Mouse (Mus musculus) embryonic facial prominence, embryonic 14.5 days (tissue): ENCODE measurements around the gene Sipa1l1. TPM values are rescaled to one million over a fixed set of nuclear protein-coding genes. Genes with fewer than 3 reads are reported as not detected.

ENCODE experiments used
- ATAC-seq: fragments of 200-750 bp; cut with Nextera tagmentation; 2 replicates; pipeline ENCODE4 v1.8.0; 2017; ENCODE audit warnings: low read depth, moderate number of reproducible peaks, moderate TSS enrichment
- DNase-seq: peaks from one replicate; pipeline ENCODE4 v3.0.0-alpha.2; 2015; ENCODE audit warnings: low spot score
- H3K27ac ChIP-seq: fragments of 300-500 bp; sonication (generic); replicated peaks from 2 replicates; pipeline ENCODE4 v1.5.1; 2014; ENCODE audit warnings: low read depth, mild to moderate bottlenecking, low read length, moderate library complexity
- H3K27me3 ChIP-seq: fragments of 300-500 bp; sonication (generic); replicated peaks from 2 replicates; pipeline ENCODE4 v1.6.1; 2014; ENCODE audit warnings: low read length; ENCODE audit not compliant: control insufficient read depth, insufficient read depth
- H3K36me3 ChIP-seq: fragments of 300-500 bp; sonication (generic); 2 replicates; pipeline ENCODE4 v1.6.1; 2014; ENCODE audit warnings: low read length, mixed read lengths; ENCODE audit not compliant: control insufficient read depth, insufficient read depth
- H3K4me1 ChIP-seq: fragments of 300-500 bp; sonication (generic); 2 replicates; pipeline ENCODE4 v1.6.1; 2014; ENCODE audit warnings: antibody characterized with exemption, low read length; ENCODE audit not compliant: control insufficient read depth, insufficient read depth
- H3K4me2 ChIP-seq: fragments of 300-500 bp; sonication (generic); 2 replicates; pipeline ENCODE4 v1.6.1; 2014; ENCODE audit warnings: low read depth, mild to moderate bottlenecking, low read length, moderate library complexity, mixed read lengths
- H3K4me3 ChIP-seq: fragments of 300-500 bp; sonication (generic); 2 replicates; pipeline ENCODE4 v1.5.1; 2014; ENCODE audit warnings: low read depth, mild to moderate bottlenecking, low read length
- H3K9ac ChIP-seq: fragments of 300-500 bp; sonication (generic); 2 replicates; pipeline ENCODE4 v1.6.1; 2014; ENCODE audit warnings: low read depth, mild to moderate bottlenecking, low read length, moderate library complexity, mixed read lengths
- H3K9me3 ChIP-seq: fragments of 300-500 bp; sonication (generic); 2 replicates; pipeline ENCODE4 v1.6.1; 2016; ENCODE audit warnings: low read length; ENCODE audit not compliant: control insufficient read depth
- whole genome bisulfite sequencing: fragments of 180-500 bp; shearing (Covaris S2); extraction: QIAGEN DNeasy Blood & Tissue Kit; methylation state at CpG from one replicate; pipeline ENCODE4 v1.1.7; 2014; 5-methylcytosine and 5-hydroxymethylcytosine counted together
- polyA plus RNA-seq: library from polyadenylated mRNA; unstranded; fragments of >200 nt; fragmentation: Nextera tagmentation; extraction: Ambion mirVana; gene quantifications from 2 replicates; pipeline ENCODE4 v1.2.1, GENCODE M21; 2014

Sipa1l1 gene
- polyA plus RNA-seq, 1 experiment from 2014 or later = 23.8 TPM

DNA sequence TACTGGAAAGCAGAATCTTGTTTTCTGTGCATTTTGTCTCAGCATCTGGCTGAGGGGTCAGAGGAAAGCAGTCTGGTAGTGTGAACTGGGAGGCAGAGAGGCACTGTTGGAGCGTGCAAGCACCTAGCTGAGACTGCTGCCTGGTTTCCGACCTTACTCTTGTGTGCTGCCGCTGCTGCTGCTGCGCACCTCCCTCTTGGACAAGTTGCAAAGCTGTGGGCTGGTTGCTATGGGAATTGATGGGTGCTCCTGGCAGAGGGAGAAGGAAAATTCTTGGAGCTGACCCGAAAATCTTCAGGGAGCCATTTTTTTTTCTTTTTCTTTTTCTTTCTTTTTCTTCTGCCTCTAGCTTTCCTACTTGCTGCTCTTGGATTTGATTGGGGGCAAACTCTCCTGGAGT lies 85.0 kb downstream of the Sipa1l1 start:
- Histone ChIP-seq H3K36me3 (no peaks in the 10 kb centered on the region), H3K27me3 (no peaks in the 10 kb centered on the region), H3K27ac (no peak overlapping the region), H3K4me2 (no peak overlapping the region), H3K4me1 (no peaks in the 10 kb centered on the region), H3K9me3 (no peaks in the 10 kb centered on the region), H3K9ac (no peak overlapping the region), H3K4me3 (no peak overlapping the region)
- no peak for DNase-seq
- 83% methylated on average over 5 of the region's 5 CpGs for WGBS
- no peak for ATAC-seq

DNA sequence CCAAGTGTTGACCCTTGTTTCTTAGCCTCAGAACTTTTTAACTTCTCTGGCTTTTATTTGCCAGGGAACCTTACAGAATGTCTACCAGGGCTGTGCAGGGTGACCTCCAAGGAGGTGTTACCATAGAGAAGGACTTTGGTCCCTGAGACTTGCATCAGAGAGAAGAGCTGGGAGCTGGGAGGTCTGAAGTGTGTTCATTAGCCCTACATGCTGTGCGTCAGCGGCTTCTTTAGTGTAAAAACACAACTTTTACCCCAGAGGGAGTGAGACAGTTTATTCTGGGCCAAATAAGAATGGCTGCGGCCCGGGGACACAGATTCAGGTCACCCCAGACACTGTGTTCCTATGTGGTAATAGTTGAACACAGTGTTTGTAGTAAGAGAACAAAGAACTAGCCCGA lies 86.9 kb downstream of the Sipa1l1 start:
- Histone ChIP-seq H3K4me2 (no peak overlapping the region), H3K27ac (no peak overlapping the region), H3K9ac (no peak overlapping the region), H3K4me1 (no peaks in the 10 kb centered on the region), H3K27me3 (no peaks in the 10 kb centered on the region), H3K9me3 (no peaks in the 10 kb centered on the region), H3K36me3 (no peaks in the 10 kb centered on the region), H3K4me3 (no peak overlapping the region)
- no peak for ATAC-seq
- 70% methylated on average over 5 of the region's 5 CpGs for WGBS
- no peak for DNase-seq

DNA sequence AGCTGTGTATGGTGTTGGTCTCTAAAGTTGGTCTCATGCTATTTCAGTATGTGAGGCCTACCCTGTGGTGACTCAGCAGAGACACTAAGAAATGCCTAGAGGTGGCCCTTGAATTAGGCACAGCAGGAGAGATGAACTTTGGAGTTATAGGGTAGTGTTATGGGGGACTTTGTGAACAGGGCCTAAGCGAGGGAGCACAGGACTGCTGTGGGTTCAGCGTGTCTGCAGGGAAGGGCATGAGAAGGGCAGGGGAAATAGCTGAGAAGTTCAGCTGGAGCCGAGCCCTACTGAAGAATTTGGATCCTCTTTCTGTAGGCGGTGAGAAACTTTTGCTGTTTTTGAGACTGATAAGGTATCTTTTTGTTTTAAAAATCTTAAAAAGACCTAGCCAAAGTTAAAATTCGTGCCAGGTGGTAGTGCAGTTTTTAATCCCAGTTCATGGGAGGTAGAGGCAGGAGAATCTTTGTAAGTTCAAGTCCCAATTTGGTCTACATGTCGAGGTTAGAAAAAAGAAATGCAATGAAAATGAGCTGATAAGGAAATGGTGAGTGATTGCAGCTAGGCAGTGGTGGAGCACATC lies 87.9 kb downstream of the Sipa1l1 start:
- Histone ChIP-seq H3K36me3 (no peaks in the 10 kb centered on the region), H3K9ac (no peak overlapping the region), H3K4me2 (no peak overlapping the region), H3K27me3 (no peaks in the 10 kb centered on the region), H3K4me1 (no peaks in the 10 kb centered on the region), H3K9me3 (no peaks in the 10 kb centered on the region), H3K27ac (no peak overlapping the region), H3K4me3 (no peak overlapping the region)
- WGBS = 87% methylated on average over 6 of the region's 6 CpGs
- no peak for DNase-seq
- ATAC-seq = no peak

DNA sequence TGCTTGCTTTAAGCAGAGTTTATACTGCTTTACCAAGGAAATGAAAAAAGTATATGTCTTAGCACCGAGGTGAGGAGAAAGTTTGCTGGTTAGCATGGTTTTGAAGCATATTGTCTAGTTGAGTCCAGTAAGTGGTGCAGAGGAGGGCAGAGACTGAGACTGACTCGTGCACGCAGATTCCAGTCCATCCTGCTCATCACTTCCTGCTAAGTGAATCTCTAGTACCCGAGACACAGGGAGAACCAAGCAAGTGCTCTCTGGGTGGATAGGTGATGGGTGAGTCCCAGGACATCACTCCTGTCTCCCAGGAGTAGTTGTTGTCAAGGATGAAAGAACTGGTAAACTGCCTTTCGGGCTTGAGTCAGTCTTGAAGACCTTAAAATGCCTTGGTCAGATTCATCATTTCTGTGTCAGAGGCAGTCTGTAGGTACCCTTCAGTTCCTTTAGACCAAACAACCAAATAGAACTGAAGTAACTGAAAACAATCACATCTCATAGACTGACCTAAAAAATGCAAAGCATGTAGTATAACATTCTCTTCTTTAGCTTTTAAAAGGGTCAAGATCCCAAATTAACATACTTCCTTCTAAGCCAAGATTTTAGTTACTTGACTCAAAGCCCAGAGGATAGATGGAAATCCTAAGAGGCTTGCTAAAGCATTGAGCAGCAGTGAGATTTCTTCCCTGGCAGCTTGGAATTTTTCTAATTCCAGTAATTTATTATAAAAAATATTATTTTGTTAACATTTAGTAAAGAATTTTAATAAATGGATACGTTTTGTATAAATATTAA lies 89.1 kb downstream of the Sipa1l1 start:
- Histone ChIP-seq H3K4me1 (no peaks in the 10 kb centered on the region), H3K27ac (no peak overlapping the region), H3K9me3 (no peaks in the 10 kb centered on the region), H3K4me2 (no peak overlapping the region), H3K27me3 (no peaks in the 10 kb centered on the region), H3K4me3 (no peak overlapping the region), H3K36me3 (no peaks in the 10 kb centered on the region), H3K9ac (no peak overlapping the region)
- ATAC-seq (no peak), DNase-seq (no peak)
- WGBS = 80% methylated on average over 6 of the region's 6 CpGs

DNA sequence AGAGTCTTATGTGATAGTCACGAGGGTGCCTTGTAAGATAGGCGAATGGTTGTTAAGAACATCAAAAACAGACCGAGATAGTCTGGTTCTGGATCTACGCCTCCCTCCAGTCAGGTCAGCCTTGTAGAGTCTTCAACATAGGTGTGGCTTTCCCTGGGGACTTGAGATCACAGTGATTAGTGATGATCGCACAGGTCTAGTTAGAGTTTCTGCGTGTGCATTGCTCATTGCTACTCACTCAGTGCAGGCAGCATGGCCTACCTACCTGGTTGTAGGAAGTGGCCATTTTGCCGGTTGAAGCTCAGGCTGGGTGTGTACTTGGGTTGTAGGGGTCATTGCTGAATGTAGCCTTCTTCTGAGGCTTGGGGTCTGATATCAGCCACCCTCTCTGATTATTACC lies 94.3 kb downstream of the Sipa1l1 start:
- Histone ChIP-seq H3K4me3 (no peak overlapping the region), H3K4me2 (no peak overlapping the region), H3K9me3 (no peaks in the 10 kb centered on the region), H3K36me3 (no peaks in the 10 kb centered on the region), H3K4me1 (peaks cover 10% of the 10 kb centered on the region; the same call in 1 of the 2 replicates), H3K9ac (no peak overlapping the region), H3K27ac (no peak overlapping the region), H3K27me3 (no peaks in the 10 kb centered on the region)
- WGBS = 91% methylated on average over 7 of the region's 7 CpGs
- ATAC-seq (no peak), DNase-seq (no peak)

DNA sequence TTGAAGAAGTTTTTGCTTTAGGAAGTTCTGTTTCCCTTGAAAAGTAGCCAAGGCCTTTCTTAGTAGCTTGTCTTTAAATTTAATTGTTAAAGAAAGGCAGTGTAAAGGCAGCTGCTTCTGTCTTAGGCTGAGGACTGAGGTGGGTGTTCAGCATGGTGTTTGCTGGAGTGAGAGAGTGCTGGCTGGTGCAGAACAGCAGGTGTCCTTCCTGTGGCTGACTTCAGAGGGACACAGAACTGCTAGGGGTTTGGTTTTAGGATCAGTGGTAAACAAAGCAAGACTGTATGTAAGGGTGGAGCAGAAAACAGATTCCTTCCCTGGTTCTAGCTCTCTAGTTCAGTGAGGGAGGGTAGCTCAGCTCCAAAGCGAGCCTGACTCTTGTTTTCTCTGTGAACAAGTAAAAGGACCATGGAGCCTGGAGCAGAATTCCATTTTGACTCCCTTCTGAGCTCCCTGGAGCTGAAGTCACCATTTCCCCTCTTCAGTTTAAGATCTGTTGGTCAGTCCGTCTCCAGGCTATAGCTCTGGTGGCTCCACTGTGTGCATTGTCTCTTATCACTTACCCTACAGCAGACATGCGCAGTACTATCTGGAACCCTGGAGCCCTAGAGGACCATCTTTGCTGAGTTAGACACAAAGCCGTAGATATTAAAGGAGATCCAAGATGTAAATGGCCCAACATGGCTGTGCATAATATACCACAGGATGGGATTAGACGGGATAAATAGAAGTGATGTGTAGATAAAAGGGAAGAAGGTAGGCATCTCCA lies 95.1 kb downstream of the Sipa1l1 start:
- no peak for DNase-seq
- Histone ChIP-seq H3K4me2 (no peak overlapping the region), H3K4me1 (peaks cover 10% of the 10 kb centered on the region; the same call in 1 of the 2 replicates), H3K9ac (no peak overlapping the region), H3K27me3 (no peaks in the 10 kb centered on the region), H3K9me3 (no peaks in the 10 kb centered on the region), H3K36me3 (no peaks in the 10 kb centered on the region), H3K4me3 (no peak overlapping the region), H3K27ac (no peak overlapping the region)
- 89% methylated on average over 5 of the region's 5 CpGs for WGBS
- ATAC-seq = no peak

DNA sequence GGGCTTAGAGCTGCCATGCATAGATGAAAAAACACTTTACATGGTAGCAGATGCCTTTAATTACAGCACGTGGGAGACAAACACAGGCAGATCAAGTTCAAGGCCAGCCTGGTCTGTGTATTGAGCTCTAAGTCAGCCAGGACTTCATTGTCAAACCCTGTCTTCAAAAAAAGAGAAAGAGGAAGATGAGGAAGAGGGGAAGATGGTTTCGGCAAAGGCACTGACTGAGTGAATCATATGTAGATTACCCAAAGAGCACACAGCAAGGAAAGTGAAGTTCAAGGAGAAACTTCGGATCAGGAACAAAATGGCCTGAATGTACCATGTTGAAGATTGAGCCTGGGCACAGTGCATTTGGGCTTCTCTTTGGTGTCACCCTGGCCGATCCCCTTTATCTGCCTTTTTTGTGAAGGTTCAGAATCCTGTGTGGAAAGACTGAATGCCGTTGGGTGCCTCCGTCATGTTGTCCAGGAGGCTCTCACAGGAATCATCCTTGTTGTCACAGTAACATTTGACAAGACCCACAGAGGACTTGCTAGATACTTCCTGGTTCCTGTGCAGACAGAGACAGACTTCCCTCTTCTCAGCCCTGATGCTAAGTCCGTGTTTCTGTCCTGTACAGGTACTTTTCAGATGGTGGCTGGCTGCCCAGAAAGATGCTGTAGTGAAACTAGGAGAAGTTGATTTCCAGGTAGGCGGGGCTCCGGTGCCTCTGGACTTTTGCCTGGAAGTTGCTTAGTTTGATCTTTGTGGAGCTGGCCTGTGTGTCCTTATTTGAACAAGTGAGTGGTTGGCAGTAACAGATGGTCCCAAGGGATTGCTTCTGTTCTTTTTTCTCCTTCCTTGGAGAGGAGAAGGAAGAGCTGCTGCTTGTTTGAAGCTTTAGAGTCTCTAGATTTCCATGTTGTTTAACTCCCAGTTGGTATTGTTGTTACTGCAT lies 96.5 kb downstream of the Sipa1l1 start:
- Histone ChIP-seq H3K4me3 (no peak overlapping the region), H3K36me3 (no peaks in the 10 kb centered on the region), H3K27ac (no peak overlapping the region), H3K9ac (no peak overlapping the region), H3K9me3 (no peaks in the 10 kb centered on the region), H3K4me2 (no peak overlapping the region), H3K27me3 (no peaks in the 10 kb centered on the region), H3K4me1 (peaks cover 10% of the 10 kb centered on the region; the same call in 1 of the 2 replicates)
- ATAC-seq (no peak), DNase-seq (peak; percentile 36)
- WGBS = 79% methylated on average over 9 of the region's 9 CpGs

DNA sequence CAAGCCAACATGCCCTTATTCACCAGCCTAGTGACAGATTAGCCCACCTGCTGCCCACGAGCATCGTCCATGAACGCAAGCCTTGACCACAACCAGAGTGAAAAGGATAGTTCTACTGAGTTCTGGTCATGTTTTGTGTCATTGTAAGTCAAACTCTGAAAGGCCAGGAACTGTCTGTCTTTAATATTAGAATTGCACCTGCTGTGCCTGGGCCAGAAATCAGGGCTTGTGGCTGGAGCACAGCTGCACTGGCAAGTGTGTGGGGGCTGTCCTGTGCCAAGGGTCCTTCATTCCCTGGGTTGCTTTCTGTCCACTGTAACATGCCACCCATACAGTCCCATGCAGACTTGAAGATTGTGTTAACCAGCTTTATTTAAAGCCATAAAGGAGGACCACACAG lies 102.3 kb downstream of the Sipa1l1 start:
- ATAC-seq (no peak), DNase-seq (no peak)
- Histone ChIP-seq H3K27ac (no peak overlapping the region), H3K9me3 (no peaks in the 10 kb centered on the region), H3K4me1 (peaks cover 3% of the 10 kb centered on the region; the same call in 1 of the 2 replicates), H3K36me3 (no peaks in the 10 kb centered on the region), H3K4me2 (no peak overlapping the region), H3K9ac (no peak overlapping the region), H3K4me3 (no peak overlapping the region), H3K27me3 (no peaks in the 10 kb centered on the region)
- WGBS = 81% methylated on average over 3 of the region's 3 CpGs
